Mouse (Mus musculus): ENCODE results near the gene Gm11114.

DNA sequence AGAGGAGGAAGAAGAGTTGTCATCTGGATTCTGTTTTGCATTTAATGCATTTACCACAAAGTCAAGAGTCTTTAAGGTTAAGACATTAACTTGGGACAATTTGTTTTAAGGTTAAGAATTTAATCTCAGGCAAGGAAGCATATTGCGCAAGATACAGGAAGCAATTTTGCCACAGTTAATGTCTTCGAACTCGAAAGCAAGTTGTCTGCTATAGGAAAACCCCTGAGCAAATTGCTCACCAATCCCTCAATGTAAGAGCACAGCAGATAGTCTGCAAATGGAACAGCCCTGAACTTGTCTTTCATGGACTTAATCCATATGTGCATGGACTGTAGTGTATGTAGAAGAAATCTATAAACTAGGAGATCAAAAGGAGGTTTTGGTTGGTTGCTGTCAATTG, 9.2 kb upstream of the Gm11114 start:
- TF ChIP-seq EP300 (IDR thresholded peaks at IDR 0.05; ENCODE audit: insufficient read depth, low read depth, low read length) (no peak), POLR2A (IDR thresholded peaks at IDR 0.05; ENCODE audit: insufficient read depth, low read length) (no peak), CTCF (IDR thresholded peaks at IDR 0.05; ENCODE audit: low read depth, low read length) (no peak)
